Mouse (Mus musculus) right cerebral cortex, adult 18-20 months (tissue): Measurements from ENCODE around the gene H2-DMb2.
"Not testable (repeated sequence)": the region's sequence is repeated elsewhere in the genome, so short reads cannot be mapped to it uniquely, and the experiment has no call there.

Experiments
- DNase-seq: peaks from one replicate; pipeline ENCODE4 v3.0.0; 2022; ENCODE audit warnings: mixed read lengths

The H2-DMb2 gene

DNA sequence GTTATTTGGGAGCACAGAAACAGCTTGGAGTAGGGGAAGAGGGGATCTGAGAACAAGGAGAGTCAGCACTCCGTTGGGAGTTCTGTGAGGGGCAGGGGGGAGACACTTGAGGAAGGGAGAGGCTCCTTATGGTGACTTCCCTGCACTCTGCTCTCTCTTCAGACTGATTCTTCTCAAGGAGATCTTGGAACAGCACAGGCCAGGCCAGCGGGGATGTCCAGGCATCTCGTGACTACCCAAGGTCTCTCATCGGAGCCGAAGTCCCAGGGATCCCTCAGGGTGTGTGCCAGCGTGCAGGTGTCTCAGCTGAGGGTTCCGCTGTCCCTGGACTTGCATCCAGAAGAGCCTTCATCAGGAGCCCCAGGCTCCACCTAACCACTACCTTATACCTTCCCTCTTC, 4.5 kb upstream of the H2-DMb2 start:
- no peak for DNase-seq

DNA sequence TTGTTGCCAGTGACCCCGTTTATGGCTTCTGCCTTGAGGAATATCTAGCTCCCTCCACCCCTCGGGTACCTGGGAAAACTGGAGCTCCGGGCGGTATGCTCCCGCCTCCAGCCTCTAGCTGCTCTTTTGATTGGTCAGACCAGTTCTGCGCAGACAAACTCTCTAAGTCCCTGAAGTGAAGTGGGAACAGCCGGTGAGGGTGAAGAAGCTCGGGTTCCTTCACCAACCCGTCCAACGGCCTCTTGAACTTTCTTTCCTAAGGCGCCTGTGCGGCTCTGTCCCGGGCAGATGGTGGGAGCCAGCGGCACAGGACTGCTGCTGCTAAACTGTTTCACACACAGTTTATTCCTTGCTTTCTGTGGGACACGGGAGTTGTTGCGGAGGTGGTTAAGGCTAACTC, 3.7 kb upstream of the H2-DMb2 start:
- no peak for DNase-seq

GRCm38 (mm10) chr17:34140240-34140639, 2.9 kb upstream of the H2-DMb2 start:
- DNase-seq: no peak

DNA sequence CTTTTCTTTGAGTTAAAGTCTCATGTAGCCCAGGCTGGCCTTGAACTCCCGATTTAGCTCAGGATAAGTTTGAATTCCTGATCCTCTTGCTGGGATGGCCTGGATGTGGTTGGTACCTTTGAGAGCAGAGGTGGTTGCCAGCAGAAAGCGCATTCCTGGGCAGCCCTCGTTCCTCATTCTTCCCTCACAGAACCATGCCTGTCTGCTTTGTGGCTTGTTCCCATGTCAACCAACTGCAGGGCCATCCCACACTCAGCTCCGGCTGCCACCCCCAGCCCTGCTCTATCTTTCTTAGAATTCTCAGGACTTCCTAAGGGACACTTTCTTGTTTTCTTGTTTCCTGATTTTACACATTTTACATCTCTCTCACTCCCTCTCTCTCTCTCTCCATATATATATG, 1.7 kb upstream of the H2-DMb2 start:
- DNase-seq: peak; percentile 50

GRCm38 (mm10) chr17:34142456-34143010, 574 bp upstream of the H2-DMb2 start:
- DNase-seq: no peak

DNA sequence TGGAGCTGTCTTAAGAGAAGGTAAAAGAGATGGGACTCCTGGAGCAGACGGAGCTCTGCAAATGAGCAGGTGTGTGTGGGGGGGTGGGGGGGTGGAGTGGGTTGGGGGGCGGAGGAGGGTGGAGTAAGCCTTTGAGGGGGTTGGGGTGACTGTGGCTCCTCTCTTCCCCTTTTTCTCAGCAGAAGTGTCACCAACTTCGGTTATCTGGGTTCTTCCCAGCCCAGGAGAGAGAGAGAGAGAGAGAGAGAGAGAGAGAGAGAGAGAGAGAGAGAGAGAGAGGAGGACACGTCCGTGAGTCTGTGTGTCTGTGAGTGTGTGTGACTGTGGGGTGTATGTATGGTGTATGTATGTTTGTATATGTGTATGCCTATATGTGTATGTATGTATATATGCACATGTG, 354 bp downstream of the H2-DMb2 start:
- DNase-seq: no peak

- DNase-seq: not testable (repeated sequence)
Measured at GRCm38 (mm10) chr17:34144221-34144620, 1.1 kb downstream of the H2-DMb2 start.

- no peak for DNase-seq
Measured at GRCm38 (mm10) chr17:34144960-34145371, 1.9 kb downstream of the H2-DMb2 start.

- peak; percentile 41 for DNase-seq
Measured at GRCm38 (mm10) chr17:34152923-34153322, 9.8 kb downstream of the H2-DMb2 start, which contains the start of gene H2-DMb1. Gene H2-DMb1 (plus strand): TSS chr17:34153072.

- DNase-seq: no peak
Measured at GRCm38 (mm10) chr17:34155534-34155933, 12.4 kb downstream of the H2-DMb2 start.

DNA sequence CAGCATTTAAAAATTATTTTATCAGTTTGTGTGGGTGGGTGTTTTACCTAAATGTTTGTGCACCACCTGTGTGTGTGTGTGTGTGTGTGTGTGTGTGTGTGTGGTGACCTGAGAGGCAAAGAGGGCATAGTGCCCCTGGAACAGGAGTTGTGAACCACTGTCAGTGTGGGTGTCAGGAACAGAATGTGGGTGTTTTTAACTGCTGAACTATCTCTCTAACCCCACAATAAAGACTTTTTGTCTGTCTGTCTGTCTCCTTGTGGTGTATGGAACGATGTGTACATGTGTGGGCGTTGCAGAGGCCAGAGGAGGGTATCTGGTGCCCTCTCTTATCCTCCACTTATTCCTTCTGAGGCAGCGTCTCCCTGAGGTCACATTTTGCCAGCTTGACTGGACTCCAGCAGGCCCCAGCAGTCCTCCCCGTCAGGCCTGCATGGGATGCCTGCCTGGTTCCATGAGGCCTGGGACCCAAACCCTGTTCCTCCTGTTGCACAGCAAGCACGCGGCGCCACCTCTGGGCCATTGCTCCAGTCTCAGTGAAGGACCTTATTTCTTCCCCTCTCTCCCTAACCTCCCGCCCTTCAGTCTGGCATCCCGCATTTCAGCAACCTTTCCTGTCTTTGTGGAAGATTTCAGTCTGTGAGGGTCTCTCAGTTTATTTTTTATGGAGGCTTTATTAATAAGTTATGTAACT, 21.2 kb downstream of the H2-DMb2 start:
- no peak for DNase-seq

DNA sequence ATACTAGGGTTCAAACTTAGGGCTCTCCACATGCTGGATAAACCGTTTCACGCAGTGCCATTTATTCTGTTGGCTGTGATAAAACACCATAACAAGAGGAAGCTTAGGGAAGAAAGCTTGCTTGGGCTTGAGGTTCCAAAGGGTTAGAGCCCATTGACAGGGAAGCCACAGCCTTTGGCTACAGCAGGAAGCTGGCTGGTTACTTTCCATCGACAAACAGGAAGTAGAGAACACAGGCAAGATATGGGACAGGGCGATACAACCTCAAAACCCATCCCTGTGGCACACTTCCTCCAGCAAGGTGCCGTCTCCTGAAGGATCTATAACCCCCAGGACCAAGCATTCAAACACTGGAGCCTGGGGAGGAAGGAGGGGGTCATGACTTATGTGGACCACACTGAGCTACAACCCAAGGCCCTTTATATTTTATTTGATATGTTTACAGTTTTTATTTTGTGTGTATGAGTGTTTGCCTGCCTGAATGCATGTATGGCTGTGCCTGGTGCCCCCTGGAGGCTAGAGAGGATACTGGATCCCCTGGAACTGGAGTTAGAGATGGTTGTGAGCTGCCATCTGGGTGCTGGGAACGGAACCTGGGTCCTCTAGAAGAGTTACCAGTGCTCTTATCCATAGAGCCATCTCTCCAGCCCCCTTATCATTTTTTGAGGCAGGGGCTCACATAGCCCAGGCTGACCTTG, 22.1 kb downstream of the H2-DMb2 start:
- no peak for DNase-seq

DNA sequence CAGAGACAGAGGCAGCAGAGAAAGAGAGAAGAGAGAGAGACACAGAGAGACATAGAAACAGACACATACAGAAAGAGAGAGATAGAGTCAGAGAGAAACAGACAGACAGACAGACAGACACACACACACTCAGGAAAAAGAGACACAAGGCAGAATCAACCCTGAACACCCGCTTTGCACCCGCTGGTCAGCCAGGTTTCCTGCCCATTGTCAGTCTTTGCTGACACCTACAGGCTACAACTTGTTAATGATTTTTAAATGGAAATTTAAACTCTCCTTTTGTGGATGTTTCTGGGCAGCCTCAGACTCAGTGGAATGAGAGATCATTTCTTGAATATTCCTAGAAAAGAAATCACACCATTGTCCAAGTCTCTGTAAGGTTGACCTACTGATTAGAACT, 26.2 kb downstream of the H2-DMb2 start:
- peak; percentile 15 for DNase-seq

- no peak for DNase-seq
Measured at GRCm38 (mm10) chr17:34170487-34170876, 27.4 kb downstream of the H2-DMb2 start.

- peak; percentile 74 for DNase-seq
Measured at GRCm38 (mm10) chr17:34170877-34171498, 27.9 kb downstream of the H2-DMb2 start.

GRCm38 (mm10) chr17:34172528-34172927, 29.4 kb downstream of the H2-DMb2 start:
- DNase-seq: no peak

DNA sequence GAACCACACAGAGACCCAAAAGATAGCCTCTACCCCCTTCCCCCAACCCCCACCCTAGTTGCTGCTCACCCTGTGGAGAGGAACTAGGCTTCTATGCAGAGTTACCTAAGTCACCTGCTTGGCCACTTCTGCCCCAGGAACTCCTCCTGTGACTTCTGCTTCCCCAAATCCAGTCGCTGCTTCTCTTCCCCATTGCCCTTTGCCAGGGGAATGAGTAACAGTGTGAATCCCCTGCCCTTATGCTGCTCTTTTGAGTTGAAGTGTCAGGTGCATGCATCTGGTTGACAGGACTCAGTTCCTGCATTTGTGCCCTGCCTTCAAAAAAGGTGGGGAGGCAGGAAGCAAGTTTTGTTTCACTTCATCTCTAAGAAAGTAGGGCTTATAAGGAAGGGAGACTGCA, 31.0 kb downstream of the H2-DMb2 start:
- no peak for DNase-seq

- DNase-seq: no peak
Measured at GRCm38 (mm10) chr17:34177179-34177578, 34.1 kb downstream of the H2-DMb2 start.

GRCm38 (mm10) chr17:34179019-34179418, 35.9 kb downstream of the H2-DMb2 start:
- DNase-seq: no peak

GRCm38 (mm10) chr17:34179913-34180859, 37.1 kb downstream of the H2-DMb2 start:
- no peak for DNase-seq

DNA sequence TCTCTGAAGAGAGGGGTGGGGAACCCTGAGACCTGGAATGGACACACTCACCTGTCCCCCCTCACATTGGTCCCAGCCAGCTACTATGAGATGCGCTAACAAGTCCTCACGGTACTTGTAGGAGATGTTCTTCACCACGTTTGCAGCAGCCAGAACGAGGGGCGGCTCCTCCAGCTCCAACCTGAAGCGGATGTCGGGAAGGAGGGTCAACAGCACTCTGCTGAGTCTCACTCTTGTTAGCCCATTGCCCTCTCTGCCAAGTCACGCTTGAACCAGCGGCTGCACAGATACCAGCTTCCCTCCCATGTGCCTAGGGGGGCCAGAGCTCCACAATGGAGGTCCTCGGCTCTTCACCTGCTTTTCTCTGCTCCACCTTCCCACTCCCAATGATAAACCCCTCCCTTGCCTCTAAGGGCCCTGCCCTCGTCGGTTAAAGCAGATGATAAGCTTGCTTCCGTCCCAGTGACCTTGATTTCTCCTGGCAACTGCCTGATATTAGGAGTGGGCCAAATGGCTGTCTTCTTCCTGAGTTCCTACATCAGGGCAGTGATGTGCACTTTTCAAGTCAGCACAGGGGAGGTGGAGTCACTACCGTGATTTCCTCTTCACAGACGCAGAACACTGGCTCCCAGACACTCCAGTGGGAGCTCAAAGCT, 40.6 kb downstream of the H2-DMb2 start:
- DNase-seq: no peak

- DNase-seq: no peak
Measured at GRCm38 (mm10) chr17:34185526-34185925, 42.4 kb downstream of the H2-DMb2 start.
